Mouse (Mus musculus): ENCODE results near the gene Gm8024. TPM values are rescaled to one million over a fixed set of nuclear protein-coding genes. Genes with fewer than 3 reads are reported as not detected.
"Not testable (repeated sequence)": the region's sequence is repeated elsewhere in the genome, so short reads cannot be mapped to it uniquely, and the experiment has no call there.

Gm8024 gene
- not detected in 2 replicates for polyA plus RNA-seq (2015; fragmentation: Nextera tagmentation; extraction: Ambion mirVana)

- 100% methylated on average over 1 of the region's 3 CpGs for WGBS
- not testable (repeated sequence) for ATAC-seq; H3K9ac ChIP-seq (replicated peaks); H3K27ac ChIP-seq; H3K27me3 ChIP-seq; H3K36me3 ChIP-seq; H3K4me3 ChIP-seq (replicated peaks); H3K4me2 ChIP-seq (replicated peaks); H3K4me1 ChIP-seq (replicated peaks); H3K9me3 ChIP-seq
Observed at GRCm38 (mm10) chr14:42524182-42524581, at the start of gene Gm8024. TSS of gene Gm8024 (minus strand) at chr14:42524282.

GRCm38 (mm10) chr14:42543170-42543701, 19.2 kb upstream of the Gm8024 start:
- not testable (repeated sequence) for H3K27ac ChIP-seq
- WGBS, result 11% methylated on average over 28 of the region's 31 CpGs

GRCm38 (mm10) chr14:42542316-42543169, 18.5 kb upstream of the Gm8024 start:
- H3K36me3 ChIP-seq; H3K27ac ChIP-seq; H3K4me2 ChIP-seq (replicated peaks); H3K9ac ChIP-seq (replicated peaks); H3K4me1 ChIP-seq (replicated peaks); H3K4me3 ChIP-seq (replicated peaks); H3K27me3 ChIP-seq; H3K9me3 ChIP-seq: not testable (repeated sequence)
- peak; percentile 83 for ATAC-seq
- 29% methylated on average over 23 of the region's 29 CpGs for WGBS

More at GRCm38 (mm10) chr14:42543170-42543701, 19.2 kb upstream of the Gm8024 start:
- peak; percentile 88 for ATAC-seq
- H3K4me2 ChIP-seq (replicated peaks); H3K27me3 ChIP-seq; H3K4me1 ChIP-seq (replicated peaks); H3K9ac ChIP-seq (replicated peaks); H3K9me3 ChIP-seq; H3K36me3 ChIP-seq; H3K4me3 ChIP-seq (replicated peaks): not testable (repeated sequence)

GRCm38 (mm10) chr14:42502249-42502648, 21.8 kb downstream of the Gm8024 start, which contains the start of gene Gm8020:
TSS of gene Gm8020 (minus strand) at chr14:42502349.
- H3K36me3 ChIP-seq; H3K4me3 ChIP-seq (replicated peaks); H3K4me2 ChIP-seq (replicated peaks); H3K9ac ChIP-seq (replicated peaks); H3K27me3 ChIP-seq; H3K4me1 ChIP-seq (replicated peaks); ATAC-seq; H3K27ac ChIP-seq; H3K9me3 ChIP-seq: not testable (repeated sequence)
- WGBS, result 100% methylated on average over 1 of the region's 3 CpGs

Other genes with a start within 250 kb of the Gm8024 start
- not detected in 2 replicates for gene Gm9611, start 226.9 kb downstream of the Gm8024 start, polyA plus RNA-seq (2015; fragmentation: Nextera tagmentation; extraction: Ambion mirVana)
- not detected in 2 replicates for gene Gm7995, start 214.1 kb downstream of the Gm8024 start, polyA plus RNA-seq (2015; fragmentation: Nextera tagmentation; extraction: Ambion mirVana)
- not detected in 2 replicates for gene Gm8005, start 84.6 kb downstream of the Gm8024 start, polyA plus RNA-seq (2015; fragmentation: Nextera tagmentation; extraction: Ambion mirVana)
- not detected in 2 replicates for gene Gm8011, start 60.4 kb downstream of the Gm8024 start, polyA plus RNA-seq (2015; fragmentation: Nextera tagmentation; extraction: Ambion mirVana)
- not detected in 2 replicates for gene Gm8020, start 21.9 kb downstream of the Gm8024 start, polyA plus RNA-seq (2015; fragmentation: Nextera tagmentation; extraction: Ambion mirVana)
- not detected in 2 replicates for gene Gm17124, start 75.6 kb upstream of the Gm8024 start, polyA plus RNA-seq (2015; fragmentation: Nextera tagmentation; extraction: Ambion mirVana)
- gene Gm3633, start 117.6 kb upstream of the Gm8024 start, polyA plus RNA-seq (2015; fragmentation: Nextera tagmentation; extraction: Ambion mirVana), result not detected in 2 replicates
- not detected in 2 replicates for gene Gm10378, start 131.7 kb upstream of the Gm8024 start, polyA plus RNA-seq (2015; fragmentation: Nextera tagmentation; extraction: Ambion mirVana)
- not detected in 2 replicates for gene Gm3015, start 244.5 kb upstream of the Gm8024 start, polyA plus RNA-seq (2015; fragmentation: Nextera tagmentation; extraction: Ambion mirVana)